9 mouse cellular contexts compared by ENCODE assay signal in the genomic region with DNA sequence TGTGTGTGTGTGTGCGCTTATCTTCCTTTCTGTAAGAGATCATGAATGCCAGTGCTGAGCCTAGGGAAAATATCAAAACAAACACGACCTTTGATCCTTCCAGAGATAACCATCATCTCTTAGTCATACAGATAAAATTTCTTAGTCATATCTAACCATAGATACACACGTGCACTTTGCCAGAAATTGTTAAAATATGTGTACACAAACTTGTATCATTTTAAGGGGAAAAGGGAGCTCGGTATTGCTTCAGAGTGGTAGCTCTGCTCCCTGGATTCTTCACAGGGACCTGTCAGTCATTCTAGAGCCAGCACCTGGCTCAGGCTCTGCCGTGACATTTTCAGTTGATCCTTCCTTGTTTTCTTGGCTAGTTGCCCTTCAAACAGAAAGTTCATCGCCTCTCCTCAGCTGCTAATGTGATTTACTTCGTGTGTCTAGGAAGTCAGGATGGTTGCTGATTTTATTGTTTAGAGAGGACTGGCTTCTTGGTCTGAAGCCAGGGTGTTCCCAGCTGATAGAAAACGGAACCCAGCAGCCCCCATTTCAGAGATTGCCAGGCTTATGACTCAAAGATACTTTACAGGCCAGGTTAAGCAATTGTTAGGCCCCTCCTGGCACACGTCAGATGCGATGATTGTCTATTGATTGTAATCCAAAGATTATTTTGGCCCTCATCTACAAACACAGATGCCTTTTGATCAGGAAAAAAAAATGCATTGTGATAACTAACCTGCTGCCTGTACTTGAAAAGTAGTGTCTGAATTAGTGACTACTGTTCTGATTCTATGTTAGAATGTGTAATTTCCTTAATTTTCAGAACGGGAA. TPM values are rescaled to one million over a fixed set of nuclear protein-coding genes. Genes with fewer than 3 reads are reported as not detected.
DNase-seq lines count a peak whose midpoint lies in the region; ATAC-seq lines count a peak whose summit lies in the region.
"Had no signal": no experiment of that assay in that cellular context is flagged by ENCODE, and none has a peak within 500 bp of the region (broad histone marks: within the 10 kb centered on the region; RNA-seq: fewer than 3 reads in every experiment).

No protein-coding gene starts in this region.

- H3K9ac ChIP-seq in midbrain, embryonic 16.5 days (ENCODE audit: low read depth, low read length), result no peak overlapping the region
- 0 out of 2 replicates have a peak overlapping the region, but pooled peaks have one; percentile 40 for H3K9ac ChIP-seq in heart, embryonic 11.5 days (ENCODE audit: low read depth, low read length)
- H3K9ac ChIP-seq: midbrain, embryonic 12.5 days had no signal

- no peaks in the 10 kb centered on the region for H3K9me3 ChIP-seq in midbrain, embryonic 10.5 days (replicated peaks)
- no peaks in the 10 kb centered on the region for H3K9me3 ChIP-seq in midbrain, embryonic 16.5 days (replicated peaks; ENCODE audit: control insufficient read depth, low read length, poor library complexity, severe bottlenecking)
- no peaks in the 10 kb centered on the region for H3K9me3 ChIP-seq in heart, embryonic 11.5 days (replicated peaks; ENCODE audit: control insufficient read depth, low read length)
- H3K9me3 ChIP-seq: midbrain, embryonic 12.5 days had no signal

- no peak overlapping the region for H3K4me2 ChIP-seq in midbrain, embryonic 16.5 days (ENCODE audit: low read length)
- H3K4me2 ChIP-seq in heart, embryonic 11.5 days, result peak overlapping the region; percentile 36; the same call in 1 of the 2 replicates
- H3K4me2 ChIP-seq: midbrain, embryonic 12.5 days had no signal

- peaks cover 47% of the 10 kb centered on the region for H3K4me1 ChIP-seq in midbrain, embryonic 10.5 days
- H3K4me1 ChIP-seq in midbrain, embryonic 16.5 days (ENCODE audit: control insufficient read depth, insufficient read depth, low read length), result peaks cover 29% of the 10 kb centered on the region
- H3K4me1 ChIP-seq in heart, embryonic 11.5 days (ENCODE audit: control insufficient read depth, insufficient read depth, low read length), result peaks cover 40% of the 10 kb centered on the region

- no peaks in the 10 kb centered on the region for H3K36me3 ChIP-seq in midbrain, embryonic 10.5 days
- no peaks in the 10 kb centered on the region for H3K36me3 ChIP-seq in midbrain, embryonic 16.5 days (ENCODE audit: control insufficient read depth, insufficient read depth, low read length)
- H3K36me3 ChIP-seq in heart, embryonic 11.5 days (ENCODE audit: control insufficient read depth, insufficient read depth, low read length), result no peaks in the 10 kb centered on the region
- H3K36me3 ChIP-seq: midbrain, embryonic 12.5 days had no signal

- no peaks in the 10 kb centered on the region for H3K27me3 ChIP-seq in midbrain, embryonic 10.5 days (ENCODE audit: low read depth, poor library complexity, severe bottlenecking)
- H3K27me3 ChIP-seq in midbrain, embryonic 16.5 days (ENCODE audit: control insufficient read depth, insufficient read depth, low read depth, low read length), result no peaks in the 10 kb centered on the region
- H3K27me3 ChIP-seq in heart, embryonic 11.5 days (ENCODE audit: control insufficient read depth, insufficient read depth, low read length), result no peaks in the 10 kb centered on the region
- H3K27me3 ChIP-seq: midbrain, embryonic 12.5 days had no signal

- no peak for ATAC-seq in midbrain, embryonic 16.5 days
- ATAC-seq in heart, embryonic 11.5 days (replicated peaks; ENCODE audit: insufficient number of reproducible peaks, low FRiP score, low TSS enrichment), result no peak

- WGBS in midbrain, embryonic 10.5 days, result 70% methylated on average over 11 of the region's 11 CpGs
- WGBS in midbrain, embryonic 16.5 days, result 50% methylated on average over 11 of the region's 11 CpGs
- WGBS in heart, embryonic 11.5 days (ENCODE audit: insufficient replicate concordance), result 26% methylated on average over 11 of the region's 11 CpGs

- H3K27ac ChIP-seq in midbrain, embryonic 10.5 days (replicated peaks), result 0 out of 2 replicates have a peak overlapping the region, but pooled peaks have one; percentile 13
- H3K27ac ChIP-seq in midbrain, embryonic 16.5 days (ENCODE audit: low read length), result no peak overlapping the region
- H3K27ac ChIP-seq in heart, embryonic 11.5 days (ENCODE audit: low read depth, low read length), result no peak overlapping the region
- H3K27ac ChIP-seq: midbrain, embryonic 12.5 days had no signal

- DNase-seq in midbrain, embryonic 10.5 days (ENCODE audit: low spot score), result no peak
- peak; percentile 45 for DNase-seq in cerebellum, adult 8-10 months
- DNase-seq in kidney, postnatal 14 days, result peak; percentile 76
- DNase-seq in naive thymus-derived CD4-positive, alpha-beta T cell, adult 2 months (ENCODE audit: low read depth), result peak; percentile 72
- DNase-seq in thymus, postnatal 4 days, result no peak
- DNase-seq in thymus, postnatal 25 days, result no peak

- H3K4me3 ChIP-seq in midbrain, embryonic 10.5 days, result no peak overlapping the region
- H3K4me3 ChIP-seq in midbrain, embryonic 16.5 days (ENCODE audit: low read depth, low read length), result no peak overlapping the region
- H3K4me3 ChIP-seq in heart, embryonic 11.5 days (ENCODE audit: low read depth, low read length), result no peak overlapping the region
- H3K4me3 ChIP-seq: midbrain, embryonic 12.5 days had no signal

RNA-seq across cellular contexts. Expression of a gene that starts 49.6 kb away (rescaled TPM):
- polyA plus RNA-seq in midbrain, embryonic 10.5 days (2016; fragmentation: Nextera tagmentation; extraction: Ambion mirVana), result 7.7 and 10.0 TPM in 2 replicates
- polyA plus RNA-seq in midbrain, embryonic 16.5 days (2015; fragmentation: Nextera tagmentation; extraction: Ambion mirVana), result 18.8 and 20.8 TPM in 2 replicates
- polyA plus RNA-seq in heart, embryonic 11.5 days (2014; fragmentation: Nextera tagmentation; extraction: Ambion mirVana), result 8.0 and 9.0 TPM in 2 replicates

Comparison
In these comparisons a context has a peak if more than half of its experiments do, and no peak if none do; other contexts are left out.
1. DNase-seq: peak in cerebellum, adult 8-10 months (single experiment), kidney, postnatal 14 days (single experiment) and naive thymus-derived CD4-positive, alpha-beta T cell, adult 2 months (single experiment); none in midbrain, embryonic 10.5 days (single experiment), thymus, postnatal 4 days (single experiment) and thymus, postnatal 25 days (single experiment).